Mouse (Mus musculus): Measurements from ENCODE around the gene Pus7l. TPM values are rescaled to one million over a fixed set of nuclear protein-coding genes. Genes with fewer than 3 reads are reported as not detected.

Pus7l gene
- polyA plus RNA-seq, 1 experiment from 2014 or later, result 10.3 TPM

Other genes starting within 250 kb of the Pus7l start
- gene Adamts20, start 78.1 kb downstream of the Pus7l start, polyA plus RNA-seq (2015; fragmentation: Nextera tagmentation; extraction: Ambion mirVana), result 10.9 and 13.8 TPM in 2 replicates
- gene Irak4, start 96 bp upstream of the Pus7l start, polyA plus RNA-seq (2015; fragmentation: Nextera tagmentation; extraction: Ambion mirVana), result 5.0 and 6.1 TPM in 2 replicates
- gene Twf1, start 46.3 kb upstream of the Pus7l start, polyA plus RNA-seq (2015; fragmentation: Nextera tagmentation; extraction: Ambion mirVana), result 72.8 and 76.9 TPM in 2 replicates
- gene Tmem117, start 85.7 kb upstream of the Pus7l start, polyA plus RNA-seq (2015; fragmentation: Nextera tagmentation; extraction: Ambion mirVana), result 4.9 and 5.0 TPM in 2 replicates